Mouse (Mus musculus) urinary bladder, postnatal 36 days (tissue): Measurements from ENCODE around the gene 0610040J01Rik.
"Not testable (repeated sequence)": the region's sequence is repeated elsewhere in the genome, so short reads cannot be mapped to it uniquely, and the experiment has no call there.

Source experiments
- DNase-seq, 2 experiments: peaks; one replicate each; pipeline ENCODE4 v3.0.0; 2022; ENCODE audit warnings: low spot score in 2 of 2, mixed read lengths in 1 of 2

0610040J01Rik gene

DNA sequence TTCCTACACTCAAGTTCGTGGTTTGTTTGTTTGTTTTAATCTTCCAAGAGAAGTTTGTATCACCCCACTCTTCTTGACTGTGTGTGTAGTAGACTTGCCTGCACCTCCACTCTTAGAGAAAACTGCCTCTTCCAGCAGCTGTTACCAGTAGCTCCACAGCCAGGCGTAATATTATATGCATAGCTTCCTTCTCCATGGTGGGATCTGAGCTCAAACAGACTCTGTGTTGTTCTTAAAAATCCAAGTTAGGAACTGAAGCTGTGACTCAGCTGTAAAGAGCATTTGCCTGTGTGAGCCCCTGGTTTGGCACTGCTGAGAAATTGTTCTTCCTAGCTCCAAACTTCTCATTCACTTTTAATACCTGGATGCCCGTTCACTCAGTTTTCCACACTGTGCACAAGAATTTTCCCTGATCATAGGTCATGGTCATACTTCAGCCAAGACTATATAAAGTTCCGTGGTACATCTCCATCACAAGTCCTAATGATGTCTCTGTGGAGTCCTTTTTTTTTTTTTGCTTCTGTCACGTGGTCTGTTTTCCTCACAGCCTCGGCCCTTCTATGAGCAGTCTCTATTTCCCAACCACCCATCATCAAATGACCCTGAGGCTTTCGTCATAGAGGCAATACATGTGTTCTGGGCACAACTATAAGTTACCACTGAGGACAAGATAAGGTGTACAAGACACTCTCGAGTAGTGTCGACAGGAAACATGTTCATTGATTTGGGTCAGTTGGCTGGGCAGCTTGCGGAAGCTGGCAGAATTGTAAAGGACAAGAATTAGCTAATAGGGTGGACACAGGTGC, 16.4 kb downstream of the 0610040J01Rik start:
- DNase-seq = no peak

DNA sequence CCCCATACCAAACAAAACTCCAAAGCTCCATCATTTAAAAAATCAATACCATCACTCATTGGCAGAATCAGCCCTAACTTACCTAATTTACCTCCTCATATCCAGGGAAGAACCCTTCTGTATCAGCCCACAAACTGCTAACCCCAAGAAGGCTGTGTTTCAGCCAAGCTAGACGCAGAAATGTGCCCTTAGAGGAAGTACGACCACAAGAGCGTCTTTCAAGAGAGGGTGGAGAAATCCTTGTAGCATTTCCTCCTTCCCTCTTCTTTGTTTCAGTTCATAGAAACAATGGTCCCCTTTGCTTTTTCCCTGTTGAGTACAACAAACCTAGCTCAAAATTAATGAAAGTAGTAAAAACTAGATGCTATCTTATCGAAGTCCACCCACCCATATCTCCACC, 18.9 kb downstream of the 0610040J01Rik start:
- DNase-seq = no peak

DNA sequence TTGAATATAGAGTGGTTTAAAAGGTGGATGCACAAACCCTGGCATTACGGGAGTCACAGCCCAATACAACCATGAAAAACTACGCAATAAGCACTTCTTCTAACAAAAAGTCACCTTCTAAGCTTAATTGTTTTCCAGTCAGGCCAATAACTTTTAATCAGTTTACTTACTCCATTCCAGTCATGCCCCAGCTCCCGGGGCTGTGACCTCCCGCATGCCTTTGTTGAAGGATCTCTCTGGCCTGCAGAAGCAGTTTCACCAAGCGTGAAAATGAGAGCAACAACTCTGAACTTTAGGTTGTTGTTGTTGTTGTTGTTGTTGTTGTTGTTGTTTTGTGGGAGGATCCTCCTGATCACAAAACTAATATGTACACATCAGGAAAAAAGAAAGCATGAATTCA, 21.8 kb downstream of the 0610040J01Rik start:
- DNase-seq = no peak

DNA sequence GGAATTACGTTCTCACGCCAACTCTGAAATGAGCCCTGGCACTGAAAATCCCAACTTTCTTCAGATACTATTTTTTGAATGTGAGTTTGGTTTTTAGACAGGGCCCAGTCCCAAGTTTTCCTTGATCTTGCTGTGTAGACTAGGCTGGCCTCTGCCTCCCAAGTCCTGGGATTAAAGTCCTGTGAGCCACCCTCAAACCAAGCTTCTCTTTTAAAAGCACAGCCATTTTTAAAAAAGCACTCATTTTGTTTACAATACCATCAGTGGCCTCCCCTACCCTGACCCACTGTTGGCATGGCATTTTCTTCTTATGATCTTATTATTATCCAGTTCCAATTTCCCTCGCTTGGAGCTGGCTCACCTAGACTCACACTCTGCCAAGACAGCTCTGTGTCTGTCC, 22.3 kb downstream of the 0610040J01Rik start:
- no peak for DNase-seq

DNA sequence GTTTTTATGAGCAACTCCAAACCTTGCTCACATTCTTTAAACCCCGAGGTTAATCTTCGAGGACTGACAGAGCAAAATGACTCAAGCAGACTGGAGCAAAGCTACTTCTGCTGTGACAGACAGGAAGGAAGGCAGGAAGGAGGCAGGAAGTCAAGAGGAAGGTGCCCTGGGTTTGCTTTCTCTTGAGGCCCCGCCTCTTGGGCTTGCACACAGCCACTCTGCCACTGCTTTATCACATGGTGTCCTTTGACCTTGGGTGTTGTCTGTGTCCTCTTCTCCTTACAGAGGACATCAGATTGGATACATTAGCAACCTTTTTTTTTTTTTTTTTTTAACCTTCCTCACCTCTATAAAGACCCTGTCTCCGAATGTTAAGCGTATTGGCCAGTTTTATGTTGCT, 25.0 kb downstream of the 0610040J01Rik start:
- no peak for DNase-seq

DNA sequence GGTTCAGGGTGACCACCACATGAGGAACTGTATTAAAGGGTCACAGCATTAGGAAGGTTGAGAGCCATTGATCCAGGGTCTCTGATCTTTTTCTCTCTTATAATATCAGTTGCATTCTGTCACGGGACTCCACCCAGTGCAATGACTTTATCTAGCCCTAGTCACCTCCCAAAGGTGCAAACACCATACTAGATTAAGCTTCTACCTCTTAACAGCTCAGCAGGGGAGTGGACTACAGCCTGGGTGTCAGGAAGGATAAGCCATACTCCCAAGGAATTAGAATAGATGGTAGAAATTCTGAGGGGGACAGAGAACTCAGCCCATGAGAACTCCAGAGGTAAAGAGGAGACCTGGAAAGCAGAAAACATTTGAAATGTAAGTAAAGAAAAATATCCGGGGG, 25.7 kb downstream of the 0610040J01Rik start:
- DNase-seq = no peak

DNA sequence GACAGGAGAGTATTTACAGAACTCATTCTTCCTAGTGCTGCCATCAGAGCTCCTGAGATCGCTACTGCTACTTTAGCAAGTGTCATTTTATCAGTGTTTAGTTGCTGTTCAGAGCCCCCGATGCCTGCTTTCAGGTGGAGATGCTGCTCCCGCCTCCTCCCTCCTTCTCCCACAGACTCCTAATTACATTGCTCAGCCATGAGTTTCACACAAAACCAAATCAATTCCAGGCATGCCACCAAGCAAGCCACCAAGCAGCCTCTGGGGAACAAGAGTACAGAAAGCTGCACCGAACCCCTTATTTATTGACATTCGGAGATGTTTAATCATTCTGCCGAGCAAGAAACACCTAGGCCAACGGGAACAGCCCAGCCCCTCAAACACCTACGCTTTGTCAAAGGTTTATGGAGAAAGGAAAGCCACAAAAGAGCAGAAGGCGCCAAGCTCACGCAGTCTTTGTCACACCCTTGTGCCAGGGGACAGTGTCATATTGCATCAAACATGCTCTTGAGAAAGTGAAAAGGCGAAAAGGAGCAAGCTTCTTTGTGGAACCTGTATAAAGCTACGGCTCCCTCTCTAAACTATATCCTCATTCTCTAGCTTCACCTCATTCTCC, 27.7 kb downstream of the 0610040J01Rik start:
- no peak for DNase-seq

DNA sequence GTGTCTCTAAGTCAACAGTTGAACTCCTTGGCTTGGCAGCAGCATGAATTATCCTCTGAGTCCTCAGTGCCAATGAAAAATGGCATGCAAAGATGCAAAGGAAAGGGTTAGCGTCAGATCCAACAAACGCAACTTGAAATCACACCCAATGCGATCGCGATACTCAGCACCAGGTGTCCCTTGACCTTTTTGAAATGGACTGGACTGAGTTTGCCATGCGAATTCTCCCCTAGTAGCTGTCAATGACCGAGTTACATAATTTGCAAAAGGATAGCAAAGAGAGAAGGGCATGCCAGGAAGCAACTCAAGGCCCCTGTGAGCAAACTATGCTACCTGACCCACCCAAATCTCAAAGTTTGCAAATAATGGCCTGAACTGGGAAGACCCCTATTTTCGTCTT, 34.9 kb downstream of the 0610040J01Rik start:
- DNase-seq = no peak

DNA sequence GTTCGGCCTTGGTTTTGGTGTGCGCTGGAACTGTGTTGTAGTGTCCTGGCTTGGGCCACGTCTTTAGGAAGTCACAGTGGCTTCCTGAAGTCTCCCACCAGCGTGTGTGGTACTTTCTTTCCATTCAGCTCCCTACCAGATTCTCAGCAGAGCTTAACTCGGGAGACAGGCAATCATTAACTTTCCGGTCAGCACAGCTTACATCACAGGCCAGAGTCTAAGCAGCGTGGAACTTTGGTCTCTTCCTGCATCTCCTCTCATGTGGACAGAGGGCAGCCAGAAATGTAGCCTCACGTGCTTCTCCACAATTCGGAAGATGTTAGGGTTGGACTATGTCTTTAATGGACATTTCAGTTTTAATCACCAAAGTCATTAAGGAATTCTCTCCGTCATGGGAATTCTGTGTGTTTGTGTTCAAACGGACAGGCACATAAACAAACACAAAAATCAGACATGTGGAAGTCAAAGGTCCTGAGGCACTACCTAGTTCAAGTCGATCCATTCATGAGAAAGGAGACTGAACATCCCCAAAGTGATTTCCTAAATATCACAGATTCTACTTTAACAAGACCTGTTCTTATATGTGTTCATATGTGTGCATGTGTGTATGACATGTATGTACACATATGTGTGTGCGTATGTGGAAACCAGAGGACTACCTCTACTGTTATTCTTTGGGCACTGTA, 35.5 kb downstream of the 0610040J01Rik start:
- DNase-seq = no peak

DNA sequence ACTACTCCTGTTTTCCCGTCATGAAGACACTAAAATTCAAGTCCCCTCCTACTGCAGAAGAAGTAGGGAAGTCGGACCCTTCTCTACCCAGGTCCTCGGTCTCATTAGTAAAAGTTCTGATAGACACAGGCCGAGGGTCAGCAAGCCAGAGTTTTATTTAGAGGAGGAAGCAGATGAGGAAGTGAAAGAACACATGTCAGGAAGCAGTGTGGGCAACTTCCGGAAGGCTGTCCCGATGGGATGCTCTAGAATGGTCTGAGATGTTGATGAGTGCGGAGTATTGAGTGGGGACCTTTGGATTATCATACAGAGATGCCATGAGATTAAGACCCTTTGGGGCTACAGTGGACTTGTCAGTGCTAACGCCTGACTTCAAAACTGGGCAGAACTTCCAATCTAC, 46.7 kb downstream of the 0610040J01Rik start:
- DNase-seq = no peak

DNA sequence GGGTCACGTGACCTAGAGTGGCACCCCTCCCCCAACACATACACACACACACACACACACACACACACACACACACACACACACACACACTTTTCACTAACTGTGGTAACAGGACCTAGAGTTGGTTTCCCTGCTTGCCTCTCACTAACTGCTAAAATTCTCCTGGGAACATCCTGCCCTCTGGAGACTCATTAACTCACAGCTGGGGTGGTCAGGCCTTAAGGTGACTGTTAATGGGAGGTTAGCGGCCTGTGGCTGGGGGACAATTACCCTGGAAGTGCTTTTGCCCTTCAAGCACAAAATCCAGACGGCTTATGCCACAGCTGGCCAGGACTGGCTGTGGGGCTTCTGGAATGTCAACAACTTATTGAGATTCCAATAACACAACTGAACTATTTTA, 55.3 kb downstream of the 0610040J01Rik start:
- no peak for DNase-seq

DNA sequence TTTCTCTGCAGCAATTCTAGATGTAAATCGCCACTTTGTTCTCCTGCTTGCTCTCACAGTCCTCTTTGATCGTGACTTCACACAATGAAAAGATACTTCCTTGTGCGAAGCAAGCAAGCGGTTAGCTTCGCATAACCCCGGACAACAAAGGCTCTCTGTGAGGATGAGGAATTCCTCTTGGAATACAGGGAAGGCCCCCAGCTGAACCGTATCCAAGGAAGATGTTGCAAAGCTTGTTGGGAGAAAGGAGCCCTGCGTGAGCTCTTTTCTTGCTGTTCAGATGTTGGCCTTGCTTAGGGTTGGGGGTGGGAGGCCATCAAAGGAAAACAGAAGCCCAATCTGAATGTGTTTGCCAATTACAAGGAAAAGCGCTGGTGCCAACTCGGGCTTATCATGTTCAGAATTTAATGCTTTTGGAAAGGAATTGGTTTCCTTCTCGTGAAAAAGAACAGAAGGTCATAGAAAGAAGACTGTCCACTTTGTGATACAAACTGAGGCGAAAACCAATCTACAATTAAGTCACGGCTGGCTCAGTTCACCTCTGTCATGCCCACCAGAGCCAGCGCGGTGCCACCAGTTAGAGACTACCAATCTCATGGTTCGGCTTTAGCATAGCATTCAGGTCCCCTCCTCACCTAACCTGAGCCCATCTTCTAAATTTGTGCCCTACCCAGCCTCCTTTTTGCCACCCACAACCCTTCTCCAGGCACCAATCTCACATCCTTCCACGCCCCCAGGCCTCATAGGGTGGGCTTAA, 60.2 kb downstream of the 0610040J01Rik start:
- no peak for DNase-seq

DNA sequence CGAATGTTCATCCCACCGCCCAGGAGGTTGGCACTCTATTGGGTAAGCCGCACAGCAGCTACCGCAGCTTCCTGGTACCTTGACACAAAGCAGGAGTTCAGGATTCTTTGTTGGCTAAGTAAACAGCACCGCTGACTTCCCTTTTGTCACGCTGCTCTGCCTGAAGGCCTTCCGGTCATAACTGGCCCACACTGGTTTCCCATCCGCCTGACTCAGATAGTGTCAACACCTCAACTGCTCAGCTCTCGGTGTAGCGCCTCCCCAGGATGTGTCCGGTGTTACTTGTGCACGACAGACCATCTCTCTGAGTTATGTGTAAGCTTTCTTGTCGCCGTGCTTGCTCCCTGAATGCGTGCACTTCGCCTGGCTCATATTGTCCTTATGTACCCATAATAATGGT, 62.7 kb downstream of the 0610040J01Rik start:
- DNase-seq = peak; percentile 42 to 64

DNA sequence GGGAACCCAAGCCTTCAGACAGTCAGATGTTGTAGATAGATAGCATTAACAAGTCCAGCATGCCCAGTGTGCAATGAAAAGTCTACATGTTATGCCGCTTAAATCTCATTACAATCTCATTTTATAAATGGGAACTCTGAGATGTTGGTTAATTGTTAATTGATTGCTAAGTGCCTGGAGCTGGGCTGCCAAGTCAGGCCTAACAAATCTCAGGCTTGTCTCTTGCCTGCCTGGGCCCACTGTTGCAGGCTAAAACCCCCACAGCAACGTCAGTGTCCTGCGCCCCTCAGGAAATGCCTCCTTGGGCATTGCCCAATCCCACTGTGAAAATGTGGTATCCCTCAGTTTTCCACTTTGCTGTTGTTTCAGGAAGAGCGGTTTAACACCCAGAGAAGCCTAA, 63.9 kb downstream of the 0610040J01Rik start:
- no peak for DNase-seq

DNA sequence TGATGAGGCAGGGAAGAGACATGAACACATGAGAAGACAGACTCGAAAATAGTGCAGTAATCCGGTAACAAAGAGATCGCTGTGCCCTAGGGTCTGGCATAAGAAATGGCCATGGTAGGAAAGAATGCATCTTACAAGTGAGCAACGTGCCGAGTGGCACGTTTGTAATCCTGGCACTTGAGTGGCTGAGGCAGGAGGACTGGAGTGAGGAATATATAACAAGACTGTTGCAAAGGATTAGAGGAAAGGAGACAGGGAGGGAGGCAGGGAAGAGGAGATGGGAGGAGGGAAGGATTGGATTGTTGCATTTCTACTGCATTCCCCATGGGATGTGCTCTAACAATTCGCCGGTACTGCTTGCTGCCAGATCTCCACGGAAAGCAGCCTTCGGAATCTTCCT, 66.9 kb downstream of the 0610040J01Rik start:
- no peak for DNase-seq

DNA sequence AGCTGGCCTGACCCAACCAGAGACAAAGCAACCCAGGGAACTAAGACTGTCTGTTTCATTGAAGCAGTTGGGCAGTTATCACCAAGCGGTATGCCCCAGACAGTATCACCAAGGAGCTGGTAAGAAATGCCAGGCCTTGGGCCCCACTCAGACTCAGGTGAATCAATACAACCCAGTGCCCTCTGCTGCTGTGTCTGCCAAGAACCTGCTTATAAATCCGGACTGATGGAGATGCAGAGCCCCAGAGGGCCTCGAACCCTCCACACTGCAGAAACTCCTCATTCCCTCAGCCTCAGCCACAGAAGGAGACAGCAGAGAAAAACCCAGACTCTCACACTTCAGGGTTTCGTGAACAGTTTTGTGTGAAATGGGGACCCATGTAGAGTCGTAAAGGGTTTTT, 74.1 kb downstream of the 0610040J01Rik start:
- DNase-seq = no peak

DNA sequence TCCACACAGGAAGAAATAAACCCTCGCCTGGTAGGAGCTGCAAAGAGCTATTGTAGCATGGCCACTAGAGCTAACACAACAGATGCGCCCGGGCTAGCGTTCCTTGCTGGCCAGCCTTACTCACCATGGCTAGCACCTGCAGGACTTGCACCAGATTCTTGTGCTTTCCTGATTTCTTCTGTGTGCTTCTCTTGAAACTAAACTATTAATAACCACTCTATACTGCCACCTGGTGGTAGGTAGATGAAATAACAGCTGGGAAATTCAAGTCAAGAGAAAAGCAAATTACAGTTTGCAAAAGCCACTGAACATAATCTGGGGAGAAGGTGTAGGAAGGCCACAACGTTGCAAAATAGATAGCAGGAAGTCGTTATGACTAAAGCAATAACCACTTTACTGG, 74.5 kb downstream of the 0610040J01Rik start:
- DNase-seq = no peak

DNA sequence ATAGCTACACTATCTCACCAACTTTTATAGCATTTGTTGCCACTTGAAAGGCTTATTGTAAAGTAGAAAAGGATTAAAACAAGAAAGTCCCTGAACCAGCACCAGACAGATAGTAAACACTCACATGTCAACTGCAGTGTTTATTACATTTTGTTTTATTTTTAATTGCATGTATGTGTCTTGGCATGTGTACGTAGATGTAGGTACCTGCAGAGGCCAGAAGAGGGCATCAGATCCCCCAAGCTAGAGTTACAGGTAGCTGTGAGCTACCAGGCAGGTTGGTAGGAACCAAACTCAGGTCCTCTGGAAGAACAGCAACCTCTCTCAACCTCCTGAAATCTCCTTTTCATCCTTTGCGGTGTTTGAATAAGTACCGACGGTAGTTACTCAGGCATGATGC, 74.9 kb downstream of the 0610040J01Rik start:
- DNase-seq = no peak

DNA sequence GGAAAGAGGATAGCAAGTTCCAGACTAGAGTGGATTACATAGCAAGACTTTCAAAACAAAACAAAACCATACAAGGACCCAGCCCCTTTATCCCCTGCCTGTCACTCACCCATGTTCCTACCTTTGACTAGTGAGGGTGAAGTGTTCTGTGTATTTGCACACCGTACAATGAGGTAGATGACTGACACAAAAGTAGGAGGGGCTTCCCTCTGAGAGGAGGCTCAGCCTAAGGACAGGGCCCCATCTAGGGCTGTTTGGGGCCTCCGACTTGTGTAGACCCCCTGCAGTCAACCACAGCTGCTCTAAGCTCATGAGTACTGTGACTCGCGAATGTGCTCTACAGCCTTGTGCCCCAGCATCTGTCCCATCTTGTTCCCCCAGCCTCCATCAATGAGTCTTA, 79.1 kb downstream of the 0610040J01Rik start:
- no peak for DNase-seq

DNA sequence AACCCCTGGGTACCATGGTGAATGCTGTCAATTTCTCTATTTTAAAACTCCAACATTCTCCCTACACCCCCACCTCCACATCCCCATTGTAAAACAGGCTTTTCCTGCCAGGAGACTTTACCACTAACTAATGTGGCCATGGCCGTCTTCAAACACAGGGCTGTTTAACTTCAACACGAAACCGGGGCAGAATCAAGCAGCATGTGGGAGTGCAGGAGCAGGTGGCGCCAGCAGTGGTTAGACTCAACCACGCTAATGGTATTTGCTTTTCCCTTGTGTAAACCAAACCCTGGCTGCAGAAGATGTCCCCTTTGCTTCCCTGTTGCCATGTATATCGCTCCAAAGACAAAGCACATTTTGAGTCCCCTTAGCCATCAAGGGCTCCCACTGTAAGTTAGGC, 79.7 kb downstream of the 0610040J01Rik start:
- no peak for DNase-seq

DNA sequence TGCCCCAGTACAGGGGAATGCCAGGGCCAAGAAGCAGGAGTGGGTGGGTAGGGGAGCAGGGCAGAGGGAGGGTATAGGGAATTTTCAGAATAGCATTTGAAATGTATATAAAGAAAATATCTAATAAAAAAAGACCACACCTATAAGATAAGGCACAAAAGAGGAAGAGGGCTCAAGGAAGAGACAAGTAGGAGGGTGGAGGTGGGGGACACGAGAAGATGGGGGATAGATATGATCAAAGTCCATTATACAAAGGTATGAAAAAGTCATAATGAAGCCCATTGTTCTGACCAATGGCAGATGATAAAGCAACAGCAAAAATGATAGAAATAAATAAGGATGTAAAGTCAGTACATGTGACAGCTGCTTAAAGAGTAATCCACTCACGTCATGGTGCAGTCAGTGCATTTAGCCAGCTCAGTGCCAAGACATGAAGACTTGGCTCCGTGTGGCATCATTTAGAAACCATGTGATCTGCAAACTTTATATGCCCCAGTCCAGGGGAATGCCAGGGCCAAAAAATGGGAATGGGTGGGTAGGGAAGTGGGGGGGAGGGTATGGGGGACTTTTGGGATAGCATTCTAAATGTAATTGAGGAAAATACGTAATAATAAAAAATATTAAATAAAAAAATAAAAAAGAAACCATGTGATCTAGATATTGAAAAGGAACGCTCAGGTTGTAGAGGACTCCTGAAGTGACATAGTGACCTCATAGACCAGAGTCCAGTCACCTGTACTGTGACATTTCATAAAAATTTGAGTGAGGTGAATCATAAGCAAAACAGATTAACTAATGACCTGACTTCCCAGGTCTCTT, 85.0 kb downstream of the 0610040J01Rik start:
- not testable (repeated sequence) for DNase-seq

DNA sequence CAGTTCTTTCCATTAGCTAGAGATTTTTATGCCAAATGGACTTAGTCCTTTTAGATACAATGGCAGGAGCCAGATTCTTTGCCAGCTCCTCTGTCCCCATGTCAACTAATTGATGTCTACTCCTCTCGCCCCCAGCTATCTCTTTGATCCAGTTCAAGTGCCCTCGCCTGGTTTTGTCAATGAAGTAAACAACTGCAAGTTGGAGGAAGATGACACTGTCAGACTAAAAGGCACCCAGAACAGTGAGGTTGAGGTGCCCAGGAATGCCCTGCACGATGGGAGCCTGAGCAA, 85.6 kb downstream of the 0610040J01Rik start:
- no peak for DNase-seq
